Mouse (Mus musculus) liver, adult 2 months (tissue): ENCODE measurements around the gene Adamtsl1. TPM values are rescaled to one million over a fixed set of nuclear protein-coding genes. Genes with fewer than 3 reads are reported as not detected.

Experiments used
- DNase-seq: peaks from one replicate; pipeline ENCODE4 v3.0.0-alpha.2; 2011; ENCODE audit warnings: low read depth, low spot score; ENCODE audit errors: extremely low read depth
- H3K27ac ChIP-seq: fragments of 200-500 bp; replicated peaks from 2 replicates; pipeline ENCODE4 v1.5.1; 2012; ENCODE audit warnings: low read depth, mild to moderate bottlenecking, control low read depth, inconsistent platforms, low read length; ENCODE audit not compliant: insufficient read depth
- H3K27me3 ChIP-seq: fragments of 200-500 bp; 2 replicates; pipeline ENCODE4 v1.6.1; 2012; ENCODE audit warnings: mild to moderate bottlenecking, moderate library complexity, low read length, inconsistent platforms; ENCODE audit not compliant: control insufficient read depth, insufficient read depth
- H3K36me3 ChIP-seq: fragments of 200-500 bp; 2 replicates; pipeline ENCODE4 v1.6.1; 2012; ENCODE audit warnings: low read length, inconsistent platforms; ENCODE audit not compliant: control insufficient read depth, insufficient read depth
- H3K4me1 ChIP-seq: fragments of 200-500 bp; 2 replicates; pipeline ENCODE4 v1.6.1; 2011; ENCODE audit warnings: low read length; ENCODE audit not compliant: control insufficient read depth, insufficient read depth
- H3K4me3 ChIP-seq: fragments of 200-500 bp; 2 replicates; pipeline ENCODE4 v1.5.1; 2011; ENCODE audit warnings: low read depth, mild to moderate bottlenecking, control low read depth, low read length, moderate library complexity; ENCODE audit not compliant: insufficient read depth
- H3K79me2 ChIP-seq: fragments of 200-500 bp; 2 replicates; pipeline ENCODE4 v1.6.1; 2012; ENCODE audit warnings: inconsistent platforms, mild to moderate bottlenecking, low read length, moderate library complexity; ENCODE audit not compliant: control insufficient read depth, insufficient read depth
- H3K9ac ChIP-seq: fragments of 200-500 bp; 2 replicates; pipeline ENCODE4 v1.6.1; 2012; ENCODE audit warnings: low read depth, mild to moderate bottlenecking, control low read depth, inconsistent platforms, low read length
- CTCF ChIP-seq: fragments of 200-500 bp; IDR thresholded peaks from 2 replicates; pipeline ENCODE4 v1.5.1; 2011; ENCODE audit warnings: low read depth, low read length, control low read depth
- POLR2A ChIP-seq: fragments of 200-500 bp; IDR thresholded peaks from 2 replicates; pipeline ENCODE4 v1.6.1; 2011; ENCODE audit warnings: low read length, control low read depth; ENCODE audit not compliant: insufficient read depth; ENCODE audit errors: extremely low read depth
- WGBS: fragments of 180-500 bp; shearing (Covaris S2); methylation state at CpG from one replicate; pipeline ENCODE4 v1.1.7; 2018; 5-methylcytosine and 5-hydroxymethylcytosine counted together
- polyA plus RNA-seq: library from polyadenylated mRNA; depleted of rRNA; stranded (reverse); fragments of >200 nt; gene quantifications from 2 replicates; pipeline ENCODE4 v1.2.3, GENCODE M21; 2012; rRNA removed
- total RNA-seq: library from RNA; depleted of rRNA; stranded (reverse); fragments of >200 nt; gene quantifications from 2 replicates; pipeline ENCODE4 v1.2.3, GENCODE M21; 2014; rRNA removed

Gene Adamtsl1
- total RNA-seq: 0.65 and 1.9 TPM in 2 replicates
- polyA plus RNA-seq: 0.17 and 0.61 TPM in 2 replicates

DNA sequence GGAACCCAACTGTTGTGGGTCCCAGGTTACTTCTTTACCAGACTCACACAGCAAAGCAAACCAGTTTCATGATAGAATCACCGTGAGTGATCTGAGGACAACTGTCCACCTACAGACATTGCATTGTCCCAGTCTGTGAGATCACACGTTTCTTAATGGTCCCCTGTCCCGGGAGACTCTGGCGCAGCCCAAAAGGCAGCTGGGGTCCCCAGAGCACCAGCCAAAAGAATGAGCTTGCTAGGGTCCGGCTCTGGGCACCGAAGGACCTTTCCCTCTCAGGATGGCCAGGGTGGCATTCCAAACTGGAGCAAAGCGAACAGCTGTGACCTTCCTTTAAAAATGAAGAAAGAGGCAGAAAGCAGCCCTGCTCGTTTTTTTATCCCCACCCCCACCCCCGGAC is at the start of gene Adamtsl1:
Gene Adamtsl1 (plus strand): TSS at position 381 of the 400 bp plus-strand sequence.
- Histone ChIP-seq H3K9ac (no peak within 1 kb of the TSS), H3K36me3 (no peaks in the 10 kb centered on the region), H3K4me3 (peak within 1 kb of the TSS; percentile 46; the same call in 1 of the 2 replicates), H3K4me1 (no peaks in the 10 kb centered on the region), H3K27me3 (0 out of 2 replicates have a peak, but pooled peaks cover 3% of the 10 kb centered on the region), H3K79me2 (no peaks in the 10 kb centered on the region), H3K27ac (no peak within 1 kb of the TSS)
- DNase-seq: no peak
- TF ChIP-seq POLR2A: no peak
- TF ChIP-seq CTCF: no peak
- WGBS: 4% methylated on average over 9 of the region's 9 CpGs

DNA sequence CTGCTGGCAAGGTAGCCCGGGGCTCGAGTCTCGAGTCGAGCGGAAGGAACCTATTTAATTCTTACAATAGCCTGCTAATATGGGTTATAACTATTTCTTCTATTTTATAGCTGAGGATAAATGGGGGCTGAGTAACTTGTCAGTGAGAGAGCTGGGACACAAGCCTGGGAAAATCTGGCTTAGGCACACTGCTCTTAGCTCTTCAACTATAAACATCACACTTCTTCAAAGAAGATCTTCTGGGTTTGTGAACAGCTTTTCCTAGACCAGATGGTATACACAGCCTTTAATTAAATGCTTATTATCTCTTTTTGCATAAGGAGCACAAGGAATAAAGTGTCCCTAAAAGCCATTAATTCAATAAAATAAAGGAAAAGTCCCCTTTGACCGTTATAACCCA is 30.4 kb upstream of the Adamtsl1 start:
- 92% methylated on average over 6 of the region's 6 CpGs for WGBS
- Histone ChIP-seq H3K36me3 (no peaks in the 10 kb centered on the region), H3K4me1 (no peaks in the 10 kb centered on the region), H3K27ac (no peak overlapping the region), H3K27me3 (no peaks in the 10 kb centered on the region), H3K79me2 (no peaks in the 10 kb centered on the region), H3K9ac (no peak overlapping the region), H3K4me3 (no peak overlapping the region)
- no peak for DNase-seq
- TF ChIP-seq CTCF (no peak), POLR2A (no peak)

DNA sequence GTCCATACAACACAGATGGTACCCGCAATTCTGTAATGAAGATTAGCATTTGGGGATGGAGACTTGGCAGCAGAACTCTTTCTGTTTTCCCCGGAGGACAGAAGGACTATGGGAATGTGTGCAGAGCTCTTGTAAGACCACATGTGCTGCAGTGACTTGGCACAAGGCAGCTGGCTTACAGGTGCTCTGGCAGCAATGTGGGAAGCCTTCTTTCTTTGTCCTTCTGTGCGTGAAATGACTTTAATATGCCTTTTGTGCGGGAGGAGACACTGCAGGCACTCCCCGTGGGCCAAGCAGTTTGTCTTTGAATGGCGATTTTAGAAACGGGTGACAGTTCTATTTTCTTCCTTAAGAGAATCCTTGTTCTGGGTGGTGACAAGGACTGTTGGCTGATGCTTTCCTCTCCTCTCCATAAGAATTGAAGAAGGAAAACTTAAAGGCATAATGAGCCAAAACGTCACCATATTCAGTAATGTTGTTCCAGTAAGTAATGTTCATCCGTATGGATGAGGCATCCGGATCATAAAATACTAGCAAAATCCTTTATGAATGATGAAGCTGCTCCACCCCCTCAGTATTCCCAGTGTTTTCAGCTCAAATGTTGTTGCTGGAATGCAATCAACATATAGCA is 27.5 kb upstream of the Adamtsl1 start:
- Histone ChIP-seq H3K79me2 (no peaks in the 10 kb centered on the region), H3K27ac (no peak overlapping the region), H3K4me1 (no peaks in the 10 kb centered on the region), H3K4me3 (no peak overlapping the region), H3K36me3 (no peaks in the 10 kb centered on the region), H3K27me3 (no peaks in the 10 kb centered on the region), H3K9ac (no peak overlapping the region)
- 79% methylated on average over 10 of the region's 10 CpGs for WGBS
- DNase-seq: no peak
- no peak for TF ChIP-seq POLR2A
- no peak for TF ChIP-seq CTCF

GRCm38 (mm10) chr4:85505718-85506117 is 8.3 kb upstream of the Adamtsl1 start:
- 69% methylated on average over 3 of the region's 3 CpGs for WGBS
- no peak for TF ChIP-seq CTCF
- no peak for TF ChIP-seq POLR2A

DNA sequence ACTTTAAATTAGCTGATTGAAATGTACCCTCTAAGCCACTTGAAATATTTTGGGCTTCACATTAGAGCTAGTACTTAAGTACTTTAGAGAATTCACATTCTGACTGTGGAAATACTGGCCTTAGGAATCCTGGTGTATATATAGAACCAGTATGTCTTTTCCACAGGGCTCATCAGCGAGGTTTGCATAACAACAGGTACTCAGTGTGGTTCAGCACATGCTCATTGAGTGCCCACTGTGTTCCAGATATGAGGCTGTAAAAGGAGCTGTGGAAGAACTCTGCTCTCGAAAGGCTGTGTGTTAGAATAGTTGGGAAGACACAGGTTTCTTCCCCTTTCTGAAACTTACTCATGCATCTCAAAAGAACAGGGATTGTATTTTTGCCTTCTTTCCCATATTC is 7.0 kb upstream of the Adamtsl1 start:
- no peak for TF ChIP-seq CTCF
- 81% methylated on average over 2 of the region's 2 CpGs for WGBS
- H3K27ac ChIP-seq: no peak overlapping the region
- H3K4me1 ChIP-seq: no peaks in the 10 kb centered on the region
- no peaks in the 10 kb centered on the region for H3K36me3 ChIP-seq
- H3K79me2 ChIP-seq: no peaks in the 10 kb centered on the region
- DNase-seq: no peak
- no peaks in the 10 kb centered on the region for H3K27me3 ChIP-seq
- H3K9ac ChIP-seq: no peak overlapping the region
- no peak overlapping the region for H3K4me3 ChIP-seq

More at GRCm38 (mm10) chr4:85505718-85506117, 8.3 kb upstream of the Adamtsl1 start:
- Histone ChIP-seq H3K4me3 (no peak overlapping the region), H3K27me3 (no peaks in the 10 kb centered on the region), H3K27ac (no peak overlapping the region), H3K79me2 (no peaks in the 10 kb centered on the region), H3K36me3 (no peaks in the 10 kb centered on the region), H3K9ac (no peak overlapping the region), H3K4me1 (no peaks in the 10 kb centered on the region)
- DNase-seq: no peak

DNA sequence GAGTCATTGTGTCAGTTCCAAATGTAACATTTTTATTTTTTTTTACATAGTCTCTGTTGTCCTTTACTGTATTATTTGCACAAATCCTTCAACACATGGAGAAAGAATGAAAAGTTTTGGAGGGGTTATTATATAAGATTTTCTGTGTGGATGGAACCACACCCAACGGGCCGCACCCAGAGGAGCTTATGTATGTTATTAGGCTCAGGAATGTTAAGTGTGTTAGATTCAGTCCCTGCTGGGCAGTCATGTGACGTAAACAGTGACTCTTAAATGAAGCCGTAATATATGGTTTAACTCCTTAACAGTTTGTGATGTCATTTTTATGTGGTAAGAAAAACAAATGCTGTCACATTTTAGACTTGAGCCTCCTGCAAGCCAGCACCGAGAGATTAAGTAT is 6.5 kb upstream of the Adamtsl1 start:
- TF ChIP-seq POLR2A: no peak
- no peak for TF ChIP-seq CTCF
- Histone ChIP-seq H3K36me3 (no peaks in the 10 kb centered on the region), H3K79me2 (no peaks in the 10 kb centered on the region), H3K4me3 (no peak overlapping the region), H3K27me3 (no peaks in the 10 kb centered on the region), H3K27ac (no peak overlapping the region), H3K9ac (no peak overlapping the region), H3K4me1 (no peaks in the 10 kb centered on the region)
- 83% methylated on average over 5 of the region's 5 CpGs for WGBS
- no peak for DNase-seq
